7 mouse cellular contexts compared by ENCODE assay signal in the genomic region with DNA sequence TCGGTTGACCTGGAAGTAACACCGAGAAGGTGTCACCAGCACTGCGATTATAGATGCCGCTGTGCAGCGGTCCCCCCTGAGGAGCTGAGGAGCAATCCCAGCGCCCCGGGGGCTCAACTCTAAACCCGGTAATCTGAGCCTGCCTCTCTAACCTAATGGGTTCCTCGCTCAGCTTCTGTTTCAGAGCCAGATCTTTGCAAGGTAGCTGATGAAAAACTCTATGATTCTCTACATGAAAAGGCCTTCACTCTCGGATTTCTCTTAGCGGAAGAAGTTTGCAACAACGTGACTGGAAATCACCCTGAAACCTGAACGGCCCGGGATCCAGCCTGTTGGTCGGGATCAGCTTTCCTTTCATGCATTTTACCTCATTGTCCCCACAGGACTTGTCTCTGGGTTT. TPM values are rescaled to one million over a fixed set of nuclear protein-coding genes. Genes with fewer than 3 reads are reported as not detected.
DNase-seq lines count a peak whose midpoint lies in the region; ATAC-seq and TF ChIP-seq lines count a peak whose summit lies in the region.

No protein-coding gene starts in this region.

- no peak for TF ChIP-seq CTCF in thymus, adult 2 months (IDR thresholded peaks at IDR 0.05; ENCODE audit: borderline replicate concordance, control insufficient read depth, extremely low read depth, insufficient read depth, low read length, poor library complexity)
- no peak for TF ChIP-seq CTCF in lung, postnatal 0 days (IDR thresholded peaks at IDR 0.05)

- no peaks in the 10 kb centered on the region for H3K27me3 ChIP-seq in thymus, adult 2 months (ENCODE audit: control insufficient read depth, insufficient read depth, low read length)
- no peaks in the 10 kb centered on the region for H3K27me3 ChIP-seq in forebrain, embryonic 11.5 days (ENCODE audit: control insufficient read depth, insufficient read depth, low read length)
- peaks cover 10% of the 10 kb centered on the region for H3K27me3 ChIP-seq in limb, embryonic 15.5 days
- H3K27me3 ChIP-seq in lung, postnatal 0 days (replicated peaks; ENCODE audit: insufficient read depth, low read length): peaks cover 9% of the 10 kb centered on the region; the same call in 1 of the 2 replicates

- no peaks in the 10 kb centered on the region for H3K36me3 ChIP-seq in thymus, adult 2 months (ENCODE audit: control insufficient read depth, insufficient read depth, low read length)
- H3K36me3 ChIP-seq in forebrain, embryonic 11.5 days (ENCODE audit: control insufficient read depth, insufficient read depth, low read length): peaks cover 2% of the 10 kb centered on the region; the same call in 1 of the 2 replicates
- H3K36me3 ChIP-seq in limb, embryonic 15.5 days: no peaks in the 10 kb centered on the region
- no peaks in the 10 kb centered on the region for H3K36me3 ChIP-seq in lung, postnatal 0 days (ENCODE audit: insufficient read depth, low read length)

- H3K4me3 ChIP-seq in thymus, adult 2 months (ENCODE audit: control insufficient read depth, insufficient read depth, low read length): peak overlapping the region; percentile 40; the same call in 1 of the 2 replicates
- H3K4me3 ChIP-seq in forebrain, embryonic 11.5 days (ENCODE audit: low read depth, low read length): peak overlapping the region; percentile 93
- H3K4me3 ChIP-seq in limb, embryonic 15.5 days: peak overlapping the region; percentile 4; the same call in 1 of the 2 replicates
- H3K4me3 ChIP-seq in lung, postnatal 0 days (ENCODE audit: low read depth, low read length): no peak overlapping the region

- no peak for TF ChIP-seq EP300 in lung, postnatal 0 days (IDR thresholded peaks at IDR 0.05)

- peak overlapping the region; percentile 94 for H3K9ac ChIP-seq in forebrain, embryonic 11.5 days (ENCODE audit: low read length)
- no peak overlapping the region for H3K9ac ChIP-seq in limb, embryonic 15.5 days
- no peak overlapping the region for H3K9ac ChIP-seq in lung, postnatal 0 days (replicated peaks; ENCODE audit: low read depth)

- peaks cover 39% of the 10 kb centered on the region for H3K4me1 ChIP-seq in thymus, adult 2 months (replicated peaks; ENCODE audit: control insufficient read depth, insufficient read depth, low read length)
- H3K4me1 ChIP-seq in forebrain, embryonic 11.5 days (replicated peaks; ENCODE audit: control insufficient read depth, insufficient read depth, low read length): peaks cover 14% of the 10 kb centered on the region
- peaks cover 49% of the 10 kb centered on the region for H3K4me1 ChIP-seq in limb, embryonic 15.5 days
- H3K4me1 ChIP-seq in lung, postnatal 0 days (ENCODE audit: insufficient read depth, low read depth, low read length): 0 out of 2 replicates have a peak, but pooled peaks cover 10% of the 10 kb centered on the region

- no peak for DNase-seq in thymus, adult 2 months
- DNase-seq in thymus, postnatal 10 days (ENCODE audit: low spot score in 2 of 2): no peak
- DNase-seq in forebrain, embryonic 11.5 days (ENCODE audit: low spot score): peak; percentile 66
- no peak for DNase-seq in lung, postnatal 0 days (ENCODE audit: low spot score)
- no peak for DNase-seq in thymus, postnatal 25 days

- no peak for ATAC-seq in forebrain, embryonic 11.5 days (replicated peaks; ENCODE audit: low FRiP score)
- no peak for ATAC-seq in limb, embryonic 15.5 days (ENCODE audit: insufficient number of reproducible peaks, low FRiP score, low TSS enrichment, low read depth)
- no peak for ATAC-seq in megakaryocyte progenitor cell, adult 5-6 weeks (replicated peaks; ENCODE audit: poor library complexity)
- ATAC-seq in lung, postnatal 0 days: no peak

- H3K27ac ChIP-seq in thymus, adult 2 months (ENCODE audit: control insufficient read depth, insufficient read depth, low read length): no peak overlapping the region
- H3K27ac ChIP-seq in forebrain, embryonic 11.5 days (ENCODE audit: low read depth, low read length): peak overlapping the region; percentile 100
- H3K27ac ChIP-seq in limb, embryonic 15.5 days: no peak overlapping the region
- no peak overlapping the region for H3K27ac ChIP-seq in lung, postnatal 0 days (ENCODE audit: low read length)

- peak overlapping the region; percentile 80 for H3K4me2 ChIP-seq in forebrain, embryonic 11.5 days (ENCODE audit: low read depth, low read length, severe bottlenecking)
- H3K4me2 ChIP-seq in limb, embryonic 15.5 days: peak overlapping the region; percentile 84
- no peak overlapping the region for H3K4me2 ChIP-seq in lung, postnatal 0 days (replicated peaks; ENCODE audit: low read depth, low read length)

- WGBS in thymus, adult 2 months: 16% methylated on average over 15 of the region's 15 CpGs
- 0% methylated on average over 15 of the region's 15 CpGs for WGBS in forebrain, embryonic 11.5 days
- WGBS in limb, embryonic 15.5 days: 2% methylated on average over 15 of the region's 15 CpGs
- WGBS in lung, postnatal 0 days: 17% methylated on average over 15 of the region's 15 CpGs

- H3K9me3 ChIP-seq in forebrain, embryonic 11.5 days (ENCODE audit: control insufficient read depth, low read length): no peaks in the 10 kb centered on the region
- H3K9me3 ChIP-seq in limb, embryonic 15.5 days: no peaks in the 10 kb centered on the region
- no peaks in the 10 kb centered on the region for H3K9me3 ChIP-seq in lung, postnatal 0 days (ENCODE audit: low read length)

- TF ChIP-seq POLR2A in thymus, adult 2 months (IDR thresholded peaks at IDR 0.05; ENCODE audit: control insufficient read depth, extremely low read depth, insufficient read depth, low read length, poor library complexity): no peak

RNA-seq across cellular contexts. Expression of gene Tubb2b, which starts 2.0 kb away (rescaled TPM):
- 217 and 264 TPM in 2 replicates for polyA plus RNA-seq in thymus, adult 2 months (2012; rRNA removed)
- polyA plus RNA-seq in forebrain, embryonic 11.5 days (2014; fragmentation: Nextera tagmentation; extraction: Ambion mirVana): 232 and 287 TPM in 2 replicates
- 33.5 and 34.5 TPM in 2 replicates for polyA plus RNA-seq in limb, embryonic 15.5 days (2015; fragmentation: Nextera tagmentation; extraction: Ambion mirVana)
- not detected in 2 replicates for total RNA-seq in megakaryocyte progenitor cell, adult 5-6 weeks (2015)
- not detected in 2 replicates for total RNA-seq in megakaryocyte progenitor cell, adult 5-6 weeks (2017)
- 6.0 and 7.5 TPM in 2 replicates for polyA plus RNA-seq in lung, postnatal 0 days (2015; fragmentation: Nextera tagmentation; extraction: Ambion mirVana)

RNA-seq across cellular contexts. Expression of gene Psmg4, which starts 30.5 kb away (rescaled TPM):
- 257 and 275 TPM in 2 replicates for polyA plus RNA-seq in thymus, adult 2 months (2012; rRNA removed)
- polyA plus RNA-seq in forebrain, embryonic 11.5 days (2014; fragmentation: Nextera tagmentation; extraction: Ambion mirVana): 114 and 123 TPM in 2 replicates
- polyA plus RNA-seq in limb, embryonic 15.5 days (2015; fragmentation: Nextera tagmentation; extraction: Ambion mirVana): 62.6 and 65.5 TPM in 2 replicates
- 73.3 and 75.8 TPM in 2 replicates for total RNA-seq in megakaryocyte progenitor cell, adult 5-6 weeks (2015)
- 200 and 229 TPM in 2 replicates for total RNA-seq in megakaryocyte progenitor cell, adult 5-6 weeks (2017)
- polyA plus RNA-seq in lung, postnatal 0 days (2015; fragmentation: Nextera tagmentation; extraction: Ambion mirVana): 50.1 and 50.2 TPM in 2 replicates

RNA-seq across cellular contexts. Expression of gene Tubb2a, which starts 54.5 kb away (rescaled TPM):
- polyA plus RNA-seq in thymus, adult 2 months (2012; rRNA removed): 469 and 567 TPM in 2 replicates
- 185 and 229 TPM in 2 replicates for polyA plus RNA-seq in forebrain, embryonic 11.5 days (2014; fragmentation: Nextera tagmentation; extraction: Ambion mirVana)
- polyA plus RNA-seq in limb, embryonic 15.5 days (2015; fragmentation: Nextera tagmentation; extraction: Ambion mirVana): 188 and 249 TPM in 2 replicates
- 2.3 and 2.5 TPM in 2 replicates for total RNA-seq in megakaryocyte progenitor cell, adult 5-6 weeks (2015)
- total RNA-seq in megakaryocyte progenitor cell, adult 5-6 weeks (2017): 6.9 and 7.9 TPM in 2 replicates
- polyA plus RNA-seq in lung, postnatal 0 days (2015; fragmentation: Nextera tagmentation; extraction: Ambion mirVana): 152 and 167 TPM in 2 replicates
